Mouse (Mus musculus): ENCODE results near the gene Neurl2. TPM values are rescaled to one million over a fixed set of nuclear protein-coding genes. Genes with fewer than 3 reads are reported as not detected.
"Not testable (repeated sequence)": the region's sequence is repeated elsewhere in the genome, so short reads cannot be mapped to it uniquely, and the experiment has no call there.

Neurl2 gene
- polyA plus RNA-seq, 1 experiment from 2014 or later = 7.4 TPM

- Histone ChIP-seq H3K27ac (no peak overlapping the region), H3K9ac (no peak overlapping the region), H3K4me3 (no peak overlapping the region), H3K9me3 (no peaks in the 10 kb centered on the region), H3K4me2 (replicated peaks) (no peak overlapping the region), H3K4me1 (no peaks in the 10 kb centered on the region), H3K36me3 (no peaks in the 10 kb centered on the region), H3K27me3 (no peaks in the 10 kb centered on the region)
- 80% methylated on average over 7 of the region's 7 CpGs for WGBS
- ATAC-seq (ENCODE audit: insufficient number of reproducible peaks, insufficient read depth, low FRiP score, low TSS enrichment) = no peak
Observed at GRCm38 (mm10) chr2:164868491-164868890, 35.2 kb upstream of the Neurl2 start.

GRCm38 (mm10) chr2:164867566-164867965, 34.3 kb upstream of the Neurl2 start:
- Histone ChIP-seq H3K4me1 (no peaks in the 10 kb centered on the region), H3K27ac (no peak overlapping the region), H3K9me3 (no peaks in the 10 kb centered on the region), H3K4me3 (no peak overlapping the region), H3K36me3 (no peaks in the 10 kb centered on the region), H3K9ac (no peak overlapping the region), H3K27me3 (no peaks in the 10 kb centered on the region), H3K4me2 (replicated peaks) (no peak overlapping the region)
- 87% methylated on average over 7 of the region's 7 CpGs for WGBS
- ATAC-seq (ENCODE audit: insufficient number of reproducible peaks, insufficient read depth, low FRiP score, low TSS enrichment) = no peak

GRCm38 (mm10) chr2:164866741-164867551, 33.7 kb upstream of the Neurl2 start:
- H3K27ac ChIP-seq = no peak overlapping the region
- 58% methylated on average over 16 of the region's 16 CpGs for WGBS
- H3K4me1 ChIP-seq = peaks cover 5% of the 10 kb centered on the region; the same call in 1 of the 2 replicates
- H3K9ac ChIP-seq = no peak overlapping the region
- H3K4me2 ChIP-seq (replicated peaks) = no peak overlapping the region
- no peaks in the 10 kb centered on the region for H3K36me3 ChIP-seq
- H3K4me3 ChIP-seq = no peak overlapping the region
- no peaks in the 10 kb centered on the region for H3K27me3 ChIP-seq
- no peak for ATAC-seq (ENCODE audit: insufficient number of reproducible peaks, insufficient read depth, low FRiP score, low TSS enrichment)
- H3K9me3 ChIP-seq = no peaks in the 10 kb centered on the region

- H3K4me1 ChIP-seq = peaks cover 12% of the 10 kb centered on the region
- H3K27me3 ChIP-seq = peaks cover 3% of the 10 kb centered on the region; the same call in 1 of the 2 replicates
- H3K4me2 ChIP-seq (replicated peaks) = no peak overlapping the region
- ATAC-seq (ENCODE audit: insufficient number of reproducible peaks, insufficient read depth, low FRiP score, low TSS enrichment) = no peak
- H3K4me3 ChIP-seq = no peak overlapping the region
- no peak overlapping the region for H3K9ac ChIP-seq
- WGBS = 72% methylated on average over 4 of the region's 4 CpGs
- no peaks in the 10 kb centered on the region for H3K9me3 ChIP-seq
- no peak overlapping the region for H3K27ac ChIP-seq
- H3K36me3 ChIP-seq = no peaks in the 10 kb centered on the region
Observed at GRCm38 (mm10) chr2:164864593-164864992, 31.3 kb upstream of the Neurl2 start.

GRCm38 (mm10) chr2:164863411-164863810, 30.2 kb upstream of the Neurl2 start:
- ATAC-seq (ENCODE audit: insufficient number of reproducible peaks, insufficient read depth, low FRiP score, low TSS enrichment); H3K4me3 ChIP-seq: not testable (repeated sequence)
- 93% methylated on average over 9 of the region's 9 CpGs for WGBS

GRCm38 (mm10) chr2:164862179-164862861, 29.1 kb upstream of the Neurl2 start:
- H3K9me3 ChIP-seq = no peaks in the 10 kb centered on the region
- H3K4me2 ChIP-seq (replicated peaks) = no peak overlapping the region
- H3K4me3 ChIP-seq = no peak overlapping the region
- no peaks in the 10 kb centered on the region for H3K36me3 ChIP-seq
- 37% methylated on average over 9 of the region's 9 CpGs for WGBS
- H3K27ac ChIP-seq = peak overlapping the region; percentile 57
- peaks cover 25% of the 10 kb centered on the region for H3K4me1 ChIP-seq
- H3K27me3 ChIP-seq = peaks cover 15% of the 10 kb centered on the region; the same call in 1 of the 2 replicates
- ATAC-seq (ENCODE audit: insufficient number of reproducible peaks, insufficient read depth, low FRiP score, low TSS enrichment) = 0 out of 2 replicates have a peak, but pooled peaks have one; percentile 38
- no peak overlapping the region for H3K9ac ChIP-seq

More at GRCm38 (mm10) chr2:164863411-164863810, 30.2 kb upstream of the Neurl2 start:
- H3K4me1 ChIP-seq = peaks cover 18% of the 10 kb centered on the region
- H3K27me3 ChIP-seq; H3K4me2 ChIP-seq (replicated peaks); H3K27ac ChIP-seq; H3K9ac ChIP-seq; H3K9me3 ChIP-seq; H3K36me3 ChIP-seq: not testable (repeated sequence)

- Histone ChIP-seq H3K9me3 (no peaks in the 10 kb centered on the region), H3K27ac (no peak overlapping the region), H3K4me3 (no peak overlapping the region), H3K36me3 (no peaks in the 10 kb centered on the region), H3K9ac (no peak overlapping the region), H3K4me1 (peaks cover 34% of the 10 kb centered on the region), H3K27me3 (peaks cover 27% of the 10 kb centered on the region), H3K4me2 (replicated peaks) (no peak overlapping the region)
- ATAC-seq (ENCODE audit: insufficient number of reproducible peaks, insufficient read depth, low FRiP score, low TSS enrichment) = no peak
- WGBS = 71% methylated on average over 4 of the region's 4 CpGs
Observed at GRCm38 (mm10) chr2:164861094-164861493, 27.8 kb upstream of the Neurl2 start.

- H3K27ac ChIP-seq = no peak overlapping the region
- no peak overlapping the region for H3K9ac ChIP-seq
- no peaks in the 10 kb centered on the region for H3K9me3 ChIP-seq
- no peaks in the 10 kb centered on the region for H3K36me3 ChIP-seq
- WGBS = 53% methylated on average over 9 of the region's 9 CpGs
- no peak overlapping the region for H3K4me2 ChIP-seq (replicated peaks)
- ATAC-seq (ENCODE audit: insufficient number of reproducible peaks, insufficient read depth, low FRiP score, low TSS enrichment) = no peak
- peaks cover 36% of the 10 kb centered on the region for H3K27me3 ChIP-seq
- peaks cover 34% of the 10 kb centered on the region for H3K4me1 ChIP-seq
- no peak overlapping the region for H3K4me3 ChIP-seq
Observed at GRCm38 (mm10) chr2:164859640-164860432, 26.6 kb upstream of the Neurl2 start.

- ATAC-seq (ENCODE audit: insufficient number of reproducible peaks, insufficient read depth, low FRiP score, low TSS enrichment) = no peak
- H3K27me3 ChIP-seq = peaks cover 40% of the 10 kb centered on the region
Observed at GRCm38 (mm10) chr2:164859155-164859554, 25.9 kb upstream of the Neurl2 start.

GRCm38 (mm10) chr2:164857842-164858553, 24.7 kb upstream of the Neurl2 start:
- WGBS = 4% methylated on average over 19 of the region's 19 CpGs
- Histone ChIP-seq H3K27ac (peak overlapping the region; percentile 74), H3K4me1 (peaks cover 34% of the 10 kb centered on the region), H3K4me2 (replicated peaks) (peak overlapping the region; percentile 90), H3K9ac (peak overlapping the region; percentile 44), H3K36me3 (no peaks in the 10 kb centered on the region), H3K9me3 (no peaks in the 10 kb centered on the region), H3K4me3 (peak overlapping the region; percentile 42), H3K27me3 (peaks cover 44% of the 10 kb centered on the region)
- no peak for ATAC-seq (ENCODE audit: insufficient number of reproducible peaks, insufficient read depth, low FRiP score, low TSS enrichment)

More at GRCm38 (mm10) chr2:164859155-164859554, 25.9 kb upstream of the Neurl2 start:
- Histone ChIP-seq H3K4me2 (replicated peaks) (no peak overlapping the region), H3K36me3 (no peaks in the 10 kb centered on the region), H3K27ac (no peak overlapping the region), H3K9me3 (no peaks in the 10 kb centered on the region), H3K4me1 (peaks cover 34% of the 10 kb centered on the region), H3K4me3 (no peak overlapping the region), H3K9ac (no peak overlapping the region)
- 38% methylated on average over 2 of the region's 2 CpGs for WGBS

Data from embryonic facial prominence, embryonic 12.5 days (tissue).